Mouse (Mus musculus) layer of hippocampus, adult 8-10 months (tissue): ENCODE data around the gene 6430548M08Rik. TPM values are rescaled to one million over a fixed set of nuclear protein-coding genes. Genes with fewer than 3 reads are reported as not detected.

Source experiments
- DNase-seq, 2 experiments: peaks; one replicate each; pipeline ENCODE4 v3.0.0; 2022; ENCODE audit warnings: low spot score in 2 of 2
- total RNA-seq, 4 experiments: library from RNA; stranded (reverse); gene quantifications; 2 replicates each; pipeline ENCODE4 v1.2.4; 2022

6430548M08Rik gene
- total RNA-seq, 4 experiments from 2014 or later: 152 to 193 (median 182) TPM

DNA sequence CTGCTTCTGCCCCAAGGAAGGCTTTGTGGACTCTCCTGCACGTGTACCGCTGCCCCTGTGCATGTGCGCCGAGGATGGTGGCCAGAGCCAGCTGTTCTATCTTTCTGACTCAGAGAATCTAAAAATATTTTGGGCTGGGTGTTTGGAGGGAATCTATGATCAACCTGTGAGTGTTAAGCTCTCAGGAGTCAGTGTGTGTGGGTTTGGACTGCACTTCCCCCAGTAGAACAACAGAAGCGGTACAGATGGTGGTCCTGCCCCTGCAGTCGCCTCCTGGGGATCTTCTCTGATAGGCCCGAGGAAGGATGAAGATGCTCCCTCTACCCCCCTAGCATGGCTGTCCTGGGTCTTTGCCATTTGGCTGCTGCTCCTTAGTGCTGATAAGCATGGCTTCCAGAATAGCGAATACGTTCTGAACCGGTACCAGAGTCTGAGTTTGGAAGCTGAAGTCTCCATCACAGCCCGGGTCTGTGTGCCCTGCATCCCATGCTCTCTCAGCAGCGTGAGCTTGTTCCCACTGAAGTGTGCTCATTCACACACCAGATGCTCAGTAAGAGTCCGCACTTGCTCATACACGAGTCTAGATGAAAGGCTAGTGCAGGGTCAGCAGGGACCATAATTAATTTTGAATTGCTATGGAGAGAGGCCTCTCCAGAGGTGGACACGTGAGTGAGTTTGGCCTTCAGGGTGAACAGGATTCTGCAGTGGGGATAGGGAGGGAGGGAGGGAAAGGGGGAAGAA lies 30.1 kb downstream of the 6430548M08Rik start:
- peak; percentile 46 to 59 for DNase-seq

DNA sequence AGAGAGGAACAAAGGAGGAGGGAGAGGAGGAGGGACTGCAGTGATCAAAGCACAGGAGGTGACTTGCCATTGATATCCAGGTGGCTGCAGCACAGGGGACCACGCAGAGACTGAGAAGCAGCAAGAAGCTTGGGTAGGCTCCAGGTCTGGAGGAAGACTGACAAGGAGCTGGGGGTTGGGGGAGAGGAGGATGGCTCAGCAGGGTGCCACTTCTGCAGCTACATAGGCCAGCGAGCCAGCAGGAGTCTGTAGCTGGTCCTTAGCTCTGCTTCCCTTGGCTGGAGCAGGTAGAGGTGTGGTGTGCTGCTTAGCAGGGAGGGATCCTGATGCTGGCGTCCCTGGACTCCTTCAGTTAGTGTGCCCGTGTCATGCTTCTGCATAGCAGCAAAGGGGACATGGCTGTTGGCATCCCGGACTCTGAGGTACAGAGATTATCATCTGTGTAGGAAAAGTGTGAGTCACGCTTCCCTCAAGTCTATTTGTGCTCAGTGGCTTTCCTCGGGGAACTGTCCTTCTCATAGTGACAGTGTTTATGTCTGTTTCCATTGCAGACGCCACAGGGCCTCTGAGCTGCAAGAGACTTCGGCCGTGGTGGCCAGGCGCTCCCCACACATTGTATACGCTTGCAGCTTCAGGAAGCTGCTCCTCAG lies 30.8 kb downstream of the 6430548M08Rik start:
- no peak for DNase-seq

DNA sequence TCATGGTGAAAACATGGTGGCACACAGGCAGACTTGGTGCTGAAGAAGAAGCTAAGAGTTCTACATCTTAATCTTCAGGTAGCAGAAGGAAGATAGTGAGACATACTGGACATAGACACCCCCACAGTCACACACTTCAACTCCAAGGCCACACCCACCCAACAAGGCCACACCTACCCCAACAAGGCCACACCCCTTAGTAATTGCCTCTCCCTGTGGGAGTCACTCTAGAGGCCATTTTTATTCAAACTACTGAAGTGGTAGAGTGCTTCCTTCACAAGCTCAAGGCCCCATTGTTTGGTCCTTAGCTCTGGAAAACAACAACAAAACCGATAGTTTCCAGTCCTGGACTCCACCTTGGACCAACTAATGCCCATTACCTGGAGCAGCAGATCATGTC lies 32.1 kb downstream of the 6430548M08Rik start:
- DNase-seq: no peak

DNA sequence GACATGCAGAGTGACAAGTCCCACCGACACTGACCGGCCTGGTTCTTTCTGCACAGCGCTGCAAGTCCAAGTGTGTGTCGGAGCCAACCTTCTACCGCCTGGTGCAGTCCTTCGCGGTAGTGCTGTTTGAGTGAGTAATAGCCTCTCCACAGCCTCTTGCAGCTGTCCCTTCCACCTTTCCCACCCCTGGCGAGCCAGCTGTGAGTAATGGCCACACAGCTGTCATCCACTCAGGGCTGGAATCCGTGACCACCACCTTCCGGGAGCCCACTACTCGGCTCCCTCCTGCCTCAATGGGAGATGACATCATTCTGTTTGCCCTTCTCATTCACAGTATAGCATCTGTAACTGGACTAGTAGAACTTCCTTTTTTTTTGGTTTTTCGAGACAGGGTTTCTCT lies 36.1 kb downstream of the 6430548M08Rik start:
- no peak for DNase-seq

DNA sequence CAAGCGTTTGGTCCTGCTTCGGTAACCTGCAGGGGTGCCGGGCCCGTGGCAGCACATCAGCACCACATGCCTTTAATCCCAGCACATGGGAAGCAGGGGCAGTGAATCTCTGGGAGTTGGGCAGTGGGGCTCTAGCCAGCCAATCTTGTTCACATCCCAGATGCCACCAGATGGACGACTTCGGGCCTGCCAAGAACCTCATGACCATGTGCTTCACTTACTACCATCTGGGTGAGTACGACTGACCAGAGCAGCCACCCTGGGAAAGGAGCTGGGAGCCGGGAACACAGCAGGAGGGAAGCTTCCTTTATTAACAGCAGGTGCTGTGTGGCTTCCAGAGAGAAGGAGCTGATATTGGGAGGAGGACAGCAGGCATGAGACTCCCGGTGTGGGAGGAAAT lies 37.2 kb downstream of the 6430548M08Rik start:
- no peak for DNase-seq

DNA sequence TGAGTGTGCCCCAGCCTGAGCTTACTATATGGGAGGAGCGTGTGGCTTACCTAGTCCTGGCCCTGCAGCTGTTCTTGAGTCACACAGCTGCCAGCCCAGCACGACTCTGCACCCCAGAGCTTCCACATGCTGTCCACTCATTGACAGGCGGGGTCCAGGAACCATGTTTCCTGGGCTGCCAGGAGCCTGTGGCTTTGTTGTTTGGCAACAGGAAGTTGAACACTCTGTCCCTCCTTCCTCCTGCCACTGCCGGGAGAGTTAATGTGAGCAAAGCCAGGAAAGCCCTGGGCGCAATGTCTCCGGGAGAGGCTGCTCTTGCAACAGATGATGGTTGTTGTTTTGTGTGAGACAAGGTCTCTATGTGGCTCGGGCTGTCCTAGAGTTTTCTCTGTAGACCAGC lies 38.7 kb downstream of the 6430548M08Rik start:
- DNase-seq: no peak

DNA sequence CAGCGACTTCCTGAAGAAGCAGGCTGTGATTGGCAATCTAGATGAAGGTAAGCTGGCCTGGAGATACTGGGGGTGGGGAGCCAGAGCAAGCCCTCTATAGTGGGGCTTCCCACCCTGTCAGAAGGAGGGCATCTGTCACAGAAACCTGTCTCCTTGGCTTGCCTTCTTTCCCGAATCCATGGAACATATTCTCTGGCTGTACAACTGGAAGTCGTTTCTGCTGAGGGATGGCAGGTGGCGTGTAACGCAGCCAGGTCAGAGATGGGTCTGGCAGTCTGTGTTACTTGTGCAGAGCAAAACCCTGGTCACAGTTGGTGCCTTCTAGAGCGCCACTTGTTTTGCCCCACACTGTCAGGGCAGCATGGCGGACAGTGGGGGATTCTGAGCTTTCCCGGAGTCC lies 46.4 kb downstream of the 6430548M08Rik start:
- DNase-seq: no peak

DNA sequence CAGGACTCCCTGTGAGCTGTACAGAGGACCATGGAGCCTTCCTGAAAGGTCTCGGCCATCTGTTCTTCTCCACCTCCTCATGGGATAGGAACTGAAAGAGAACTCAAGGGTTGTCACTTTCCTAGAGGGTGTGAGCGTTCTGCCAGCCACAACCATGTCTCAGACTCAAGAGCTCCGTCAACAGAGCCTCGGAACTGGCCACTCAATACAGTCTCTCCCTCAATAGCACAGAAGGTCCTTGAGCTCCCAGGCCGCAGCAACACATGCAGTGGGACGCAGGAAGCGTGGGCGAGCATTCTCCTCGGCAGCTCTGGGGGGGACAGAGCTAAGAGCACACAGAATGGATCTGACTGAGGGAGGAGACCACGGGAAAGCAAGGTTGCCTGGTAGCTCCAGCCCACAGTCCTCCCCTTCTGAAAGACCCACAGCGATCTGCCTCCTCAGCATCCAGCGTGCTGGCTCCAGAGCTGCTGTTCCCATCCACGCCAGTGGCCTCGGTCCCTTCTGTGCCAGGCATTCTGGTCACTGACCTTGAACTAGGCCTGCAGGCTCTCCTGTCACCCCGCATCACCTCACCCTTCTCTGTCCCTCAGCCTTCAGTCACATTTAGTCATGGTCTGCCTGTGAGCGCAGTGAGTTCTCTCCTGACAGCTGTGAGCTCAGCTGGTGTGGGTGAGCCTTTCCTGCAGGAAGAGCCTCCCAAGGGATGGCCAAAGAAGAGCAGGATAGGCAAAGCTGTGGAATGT lies 47.9 kb downstream of the 6430548M08Rik start:
- DNase-seq: no peak

DNA sequence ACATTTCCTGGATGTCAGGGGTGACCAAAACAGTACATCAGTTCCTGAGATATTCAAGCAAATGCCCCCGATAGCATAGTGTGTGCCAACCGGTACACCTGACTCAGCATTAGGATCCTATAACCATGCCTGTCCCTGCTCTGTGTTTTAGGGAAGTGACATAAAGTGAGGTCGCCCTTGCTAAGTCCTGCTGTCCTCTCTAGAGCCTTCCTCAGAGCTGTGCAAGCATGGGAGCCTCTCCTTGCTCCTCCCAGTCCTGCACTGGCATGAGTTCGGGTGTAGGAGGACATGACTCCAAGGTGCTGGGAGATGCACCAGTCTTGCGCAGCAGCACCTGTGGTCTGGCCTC lies 48.4 kb downstream of the 6430548M08Rik start:
- no peak for DNase-seq

DNA sequence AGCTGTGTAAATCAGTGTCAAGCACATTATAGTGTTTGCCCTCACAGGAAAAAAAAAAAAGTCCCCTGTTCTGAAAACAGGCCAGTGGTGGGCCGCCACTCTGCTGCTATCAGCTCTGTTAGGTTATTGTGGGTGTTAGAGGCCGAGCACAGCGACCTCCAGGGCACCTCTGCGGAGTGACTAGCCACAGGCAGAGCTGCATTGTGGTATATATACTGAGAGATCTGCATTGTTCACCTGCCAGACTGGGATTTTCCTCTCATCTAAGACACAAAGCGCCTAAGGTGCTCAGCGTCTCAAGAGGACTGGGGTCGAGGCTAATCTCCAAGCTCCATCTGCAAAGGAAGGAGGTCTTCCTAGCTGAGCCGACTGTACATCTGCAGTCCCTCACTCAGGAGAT lies 49.4 kb downstream of the 6430548M08Rik start:
- no peak for DNase-seq

DNA sequence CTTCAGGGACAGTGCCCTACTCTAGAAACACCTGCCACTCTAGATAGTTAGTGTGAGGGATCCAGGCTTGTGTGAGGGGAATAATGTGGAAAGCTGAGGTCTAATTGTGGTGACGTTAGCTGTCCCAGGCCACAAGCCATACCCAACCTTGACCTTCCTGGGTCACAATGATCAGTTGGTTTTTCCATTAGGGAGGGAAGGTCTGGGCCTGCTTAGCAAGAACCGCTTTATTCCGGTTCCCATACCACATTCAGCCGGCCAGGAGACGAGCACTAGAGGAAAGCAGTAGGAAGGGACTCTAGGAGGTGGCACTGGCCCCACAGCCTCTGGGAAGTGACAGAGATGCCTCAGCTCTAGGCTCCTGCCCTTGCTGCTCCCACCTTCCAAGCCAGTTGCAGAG lies 50.1 kb downstream of the 6430548M08Rik start:
- DNase-seq: no peak

DNA sequence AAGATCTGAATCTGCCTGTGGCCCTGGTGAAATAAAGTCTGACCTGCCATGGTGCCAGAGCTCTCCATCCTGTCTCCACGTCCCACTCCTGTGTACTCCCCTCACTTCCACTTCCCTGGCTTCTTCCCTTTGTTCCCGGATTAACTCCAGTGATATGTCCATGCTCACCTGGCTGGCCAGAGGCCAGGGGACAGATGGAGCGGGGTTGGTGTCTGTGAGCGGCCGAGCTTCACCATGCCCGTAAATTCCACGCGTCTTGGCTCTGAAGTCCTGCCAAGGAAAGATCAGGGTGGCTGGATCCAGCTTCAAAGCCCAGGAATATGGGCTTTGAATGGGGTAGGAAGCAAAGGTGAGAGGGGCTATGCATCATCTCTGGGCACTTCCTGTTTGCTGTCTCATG lies 53.2 kb downstream of the 6430548M08Rik start:
- DNase-seq: no peak

DNA sequence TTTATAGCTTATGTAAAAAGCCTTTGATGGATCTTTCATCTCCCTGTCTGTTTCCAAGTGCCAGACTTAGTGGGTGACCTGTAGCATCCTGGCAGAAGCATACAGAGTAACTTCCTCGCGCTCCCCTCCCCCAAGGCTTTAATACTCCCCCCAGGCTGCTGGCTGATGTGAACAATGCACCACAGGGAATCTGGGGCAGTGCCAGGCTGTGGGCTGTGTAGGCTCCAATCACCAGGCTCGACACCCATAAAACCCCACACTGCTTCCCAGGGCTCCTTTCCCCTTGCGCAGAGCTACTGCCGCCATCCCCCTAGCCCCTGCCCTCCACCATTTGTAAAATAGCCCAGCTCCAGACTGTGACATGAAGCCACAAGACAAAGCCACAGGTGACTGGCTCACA lies 53.9 kb downstream of the 6430548M08Rik start:
- DNase-seq: peak; percentile 68 to 71

DNA sequence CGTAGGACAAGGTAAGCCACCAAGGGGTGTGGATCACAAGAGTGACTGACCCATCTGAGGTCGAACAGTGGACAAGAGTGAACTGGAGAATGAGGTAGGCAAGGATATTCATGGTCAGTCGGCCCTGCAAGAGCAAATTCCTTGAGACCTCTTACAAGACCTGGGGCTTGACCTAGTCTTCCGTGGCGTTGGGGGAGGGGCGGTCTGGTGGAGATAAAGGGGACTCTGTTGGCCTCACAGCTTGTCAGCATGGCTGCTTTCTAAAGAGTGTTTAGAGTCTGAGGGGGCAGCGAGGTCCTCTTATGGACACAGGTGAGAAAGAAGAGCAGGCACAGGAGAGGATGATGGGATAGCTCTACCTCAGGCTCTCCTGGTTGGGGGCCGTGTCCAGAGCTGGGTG lies 55.2 kb downstream of the 6430548M08Rik start:
- DNase-seq: no peak

DNA sequence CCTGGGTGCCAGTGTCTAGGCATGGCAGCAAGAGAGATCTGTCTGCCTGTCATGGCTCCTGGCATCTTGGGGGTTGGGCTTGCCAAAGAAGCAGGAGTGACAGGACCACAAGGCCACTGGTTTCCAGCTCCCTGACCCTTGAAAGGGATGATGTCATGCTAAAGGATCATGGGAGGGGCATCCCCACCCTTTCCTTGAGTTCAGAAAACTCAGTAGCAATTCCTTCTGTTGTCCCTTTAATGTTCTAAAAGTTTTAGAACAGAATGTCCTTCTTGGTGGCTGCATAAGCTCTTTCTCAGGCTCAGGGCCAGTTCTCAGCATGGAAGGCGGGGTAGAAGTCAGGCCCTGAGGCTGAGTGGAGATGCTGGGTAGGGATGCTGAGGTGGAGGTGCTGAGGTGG lies 59.2 kb downstream of the 6430548M08Rik start:
- no peak for DNase-seq

DNA sequence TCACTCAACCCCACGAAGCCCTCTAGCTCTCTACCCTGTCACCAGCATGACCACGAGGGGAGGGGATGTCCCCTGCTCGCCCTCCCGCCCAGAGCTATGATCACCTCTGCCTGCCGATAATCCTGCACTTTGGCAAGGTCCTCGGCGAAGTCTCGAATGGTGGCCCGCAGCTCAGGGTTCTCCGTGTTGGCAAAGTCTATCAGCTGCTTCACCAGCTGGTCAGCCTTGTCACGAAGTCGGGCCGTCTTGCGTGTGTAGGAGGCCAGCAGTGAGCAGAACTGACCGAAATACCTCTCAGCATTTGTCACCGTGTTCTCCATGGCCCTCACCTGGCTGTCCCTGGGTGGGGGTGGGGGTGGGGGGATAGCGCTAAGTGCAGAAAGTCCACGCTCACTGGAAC lies 60.7 kb downstream of the 6430548M08Rik start:
- DNase-seq: no peak

DNA sequence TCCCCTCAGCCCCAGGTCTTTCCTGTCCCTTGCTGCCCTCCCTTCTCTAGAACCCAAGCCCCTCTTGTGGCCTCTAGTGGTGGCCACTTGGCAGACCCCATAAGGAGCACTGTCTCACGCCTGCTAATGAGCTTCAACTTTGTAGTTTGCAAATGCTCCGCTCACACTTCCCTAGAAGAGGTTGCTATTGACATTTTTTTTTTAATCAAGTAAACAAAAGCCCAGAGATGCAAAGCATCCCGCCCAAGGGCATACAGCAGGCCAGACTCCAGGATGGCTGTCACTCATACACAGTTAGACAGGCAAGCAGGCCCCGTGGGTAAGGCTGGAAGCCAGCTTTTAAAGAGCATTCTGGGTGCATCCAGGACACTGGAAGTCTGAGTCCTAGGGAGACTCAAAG lies 62.7 kb downstream of the 6430548M08Rik start:
- DNase-seq: no peak

DNA sequence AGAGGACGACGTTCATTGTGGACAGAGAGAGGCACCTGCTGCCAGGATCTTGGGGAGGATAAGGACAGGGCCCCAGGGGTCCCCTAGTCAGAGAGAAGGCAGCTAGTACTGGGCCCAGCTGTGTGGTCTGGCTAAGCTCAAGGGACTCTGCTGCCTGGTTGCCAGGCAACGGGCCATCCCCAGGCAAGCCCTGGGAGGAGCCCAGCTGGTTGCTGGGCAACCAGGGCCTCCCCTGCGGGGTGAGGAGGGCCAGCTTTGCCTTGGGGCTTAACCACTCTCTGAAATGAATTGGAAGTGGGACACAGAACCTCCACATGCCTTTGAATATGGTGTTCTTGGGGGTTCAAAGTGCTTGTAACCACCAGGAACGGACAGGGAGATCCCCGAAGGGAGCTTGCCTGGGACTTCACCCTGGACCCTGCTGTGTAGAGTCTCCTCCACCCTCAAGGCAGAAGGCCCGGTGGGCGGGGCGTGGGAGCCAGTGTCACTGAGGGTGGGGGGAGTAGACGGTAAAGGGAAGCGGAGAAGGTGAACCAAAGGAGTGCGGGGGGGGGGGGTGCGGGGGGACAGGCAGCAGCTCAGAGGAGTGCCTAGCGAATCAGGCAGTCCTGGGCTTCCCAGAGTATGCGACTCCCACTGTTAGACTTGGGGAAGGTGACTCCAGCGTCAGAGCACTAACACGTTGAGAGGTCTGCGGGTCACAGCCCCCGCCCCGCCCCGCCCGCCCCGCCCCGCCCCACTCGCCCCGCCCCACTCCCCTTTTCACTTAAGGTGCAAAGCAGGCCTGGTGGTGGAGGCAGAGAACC lies 63.6 kb downstream of the 6430548M08Rik start, which contains the start of gene Fam92b:
TSS of gene Fam92b (minus strand) at position 149 of the 806 bp plus-strand sequence.
- DNase-seq: peak; percentile 43 to 58

DNA sequence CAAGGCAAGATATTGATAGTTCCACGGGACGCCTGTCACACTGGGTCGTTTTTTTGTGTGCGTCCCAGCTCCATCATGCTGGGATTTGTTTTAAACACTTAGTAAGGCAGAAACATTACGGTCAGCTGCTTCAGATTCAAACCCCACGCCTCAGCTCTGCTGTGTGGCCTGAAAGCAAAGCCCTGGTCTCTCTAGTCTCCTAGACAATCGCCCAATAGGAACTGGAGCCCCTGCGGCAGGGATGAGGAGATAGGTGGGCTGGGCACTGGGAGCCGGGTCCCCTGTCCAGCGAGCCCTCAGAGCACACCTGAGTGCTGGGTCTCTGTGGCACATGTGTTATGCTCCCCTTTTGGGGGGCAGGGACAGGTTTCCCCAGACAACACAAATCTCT lies 64.2 kb downstream of the 6430548M08Rik start:
- no peak for DNase-seq

DNA sequence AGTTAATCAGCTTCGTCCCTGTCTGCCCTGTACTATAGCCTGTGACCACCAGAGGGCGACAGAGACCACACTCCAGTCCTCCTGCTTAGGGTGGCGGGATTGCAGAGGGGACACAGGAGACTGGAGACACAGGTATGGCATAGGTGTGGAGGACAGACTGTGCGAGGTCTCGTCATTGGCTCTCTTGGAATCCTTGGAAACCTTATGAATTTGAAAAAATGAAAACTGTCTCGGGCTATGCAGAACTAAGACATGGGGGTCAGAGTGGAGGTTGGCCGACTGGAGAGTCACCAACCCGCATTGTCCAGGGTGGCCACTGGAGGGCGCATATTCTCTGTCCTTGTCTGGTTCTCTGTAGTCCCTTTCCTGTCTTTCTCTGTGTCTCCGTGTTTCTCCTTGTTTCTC lies 65.1 kb downstream of the 6430548M08Rik start:
- peak; percentile 76 to 92 for DNase-seq

DNA sequence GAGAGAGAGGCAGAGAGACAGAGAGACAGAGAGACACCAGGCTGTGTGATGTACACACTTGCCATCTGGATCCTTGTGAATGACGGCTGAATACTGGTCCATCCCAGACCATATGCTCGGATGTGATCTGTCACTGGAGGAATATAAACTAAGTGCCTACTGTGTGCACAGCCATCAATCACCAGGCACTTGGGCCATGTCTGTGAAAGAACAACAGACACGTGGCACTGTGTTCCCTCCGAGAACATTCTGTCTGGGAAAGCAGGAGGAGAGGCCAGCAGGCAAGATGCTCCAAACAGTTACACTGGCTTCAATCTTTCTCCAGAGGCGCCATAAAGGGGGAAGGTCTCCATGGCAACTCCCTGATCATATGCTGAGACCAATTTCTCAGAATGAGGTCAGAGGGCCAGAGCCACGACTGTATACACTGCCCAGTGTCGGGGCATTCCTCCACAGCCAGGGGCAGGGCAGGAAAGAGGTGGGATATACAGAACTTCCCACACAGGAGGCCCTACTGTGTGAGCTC lies 66.6 kb downstream of the 6430548M08Rik start:
- DNase-seq: no peak
